Mouse (Mus musculus): Measurements from ENCODE around the gene Lrrtm1.

The Lrrtm1 gene

DNA sequence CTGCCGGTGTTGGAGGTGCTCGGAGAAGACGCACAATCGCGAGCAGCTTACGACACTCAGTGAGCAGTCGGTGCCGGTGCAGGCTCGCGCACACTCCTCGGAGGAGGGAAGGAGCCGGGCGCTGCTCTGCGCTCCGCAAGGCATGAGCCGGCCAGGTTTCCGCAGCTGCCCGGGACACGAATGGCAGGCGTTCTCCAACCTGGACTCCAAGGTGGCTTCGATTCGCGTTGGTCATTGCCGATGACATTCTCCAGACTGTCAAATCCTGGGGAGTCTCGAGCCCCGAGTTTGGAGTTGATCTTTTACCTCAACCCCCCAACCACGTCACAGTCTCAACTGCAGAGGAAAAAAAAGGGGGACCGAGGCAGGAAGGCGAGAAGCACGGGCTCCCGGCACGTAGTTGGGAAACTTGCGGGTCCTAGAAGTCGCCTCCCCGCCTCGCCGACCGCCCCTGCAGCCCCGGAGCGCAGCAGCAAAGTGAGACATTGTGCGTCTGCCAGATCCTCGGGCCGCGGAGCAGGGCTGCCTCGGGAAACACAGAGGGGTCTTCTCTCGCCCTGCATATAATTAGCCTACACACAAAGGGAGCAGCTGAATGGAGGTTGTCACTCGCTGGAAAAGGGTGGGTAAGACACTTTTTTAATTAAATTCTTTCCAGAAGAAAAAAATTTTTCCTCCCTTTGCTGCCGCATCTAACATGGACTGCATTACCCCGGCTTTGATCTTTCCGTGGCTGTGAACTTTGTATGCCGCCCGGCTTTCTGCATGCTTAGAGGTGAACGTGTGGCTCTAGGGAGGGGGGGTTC is at the start of gene Lrrtm1:
Gene Lrrtm1 (plus strand): TSS at position 89 of the 806 bp plus-strand sequence.
- POLR2A ChIA-PET: interaction anchor here in 3 of 4 experiments (0.6 to 0.7 kb wide), 3 partner anchors 15 to 480 kb away, joined by 3 to 5 read pairs (median 3); no protein-coding TSS in a partner anchor
- CTCF ChIA-PET: interaction anchor here in 2 of 4 experiments (0.6 to 0.9 kb wide), 3 partner anchors 24 to 1515 kb away, joined by 3 to 4 read pairs (median 4); no protein-coding TSS in a partner anchor

DNA sequence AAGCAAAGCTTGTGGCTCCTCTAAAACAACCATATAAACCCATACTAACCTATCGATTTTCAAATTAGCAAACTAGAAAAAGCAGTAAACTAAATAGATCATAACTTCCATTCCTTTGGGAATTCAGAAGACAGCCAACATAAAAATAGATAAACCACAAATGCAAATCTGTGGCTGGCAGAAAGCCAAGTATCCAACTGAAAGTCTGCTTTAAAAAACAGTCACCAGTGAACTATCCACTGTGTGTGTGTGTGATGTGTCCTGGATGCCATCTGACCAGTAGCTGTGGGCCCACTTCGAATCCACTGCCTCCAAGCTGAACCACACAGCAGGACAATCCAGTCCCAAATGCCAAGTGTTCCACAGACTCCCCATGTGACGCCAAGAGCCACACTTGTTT is 45.8 kb upstream of the Lrrtm1 start:
- POLR2A ChIA-PET: no interaction called here
- CTCF ChIA-PET: no interaction called here

DNA sequence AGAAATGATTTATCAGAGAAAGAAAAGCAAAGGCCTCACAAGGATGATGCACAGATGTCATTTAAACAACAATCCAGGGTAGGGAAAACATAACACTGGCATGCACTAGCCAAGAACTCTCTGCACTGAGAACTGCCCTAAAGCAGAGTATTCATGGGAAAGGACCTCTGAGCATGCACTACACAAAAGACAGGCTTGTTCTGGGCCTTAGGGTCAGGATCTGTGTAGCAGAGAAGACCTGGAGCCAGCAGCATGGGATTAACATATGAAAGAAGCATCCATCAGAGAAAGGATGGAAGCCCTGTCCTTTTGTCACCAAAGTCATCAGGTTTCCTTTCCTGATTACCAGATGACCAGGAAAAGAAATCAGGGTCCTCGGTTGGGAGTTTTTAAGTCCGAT is 43.1 kb upstream of the Lrrtm1 start:
- CTCF ChIA-PET: no interaction called here
- POLR2A ChIA-PET: no interaction called here

DNA sequence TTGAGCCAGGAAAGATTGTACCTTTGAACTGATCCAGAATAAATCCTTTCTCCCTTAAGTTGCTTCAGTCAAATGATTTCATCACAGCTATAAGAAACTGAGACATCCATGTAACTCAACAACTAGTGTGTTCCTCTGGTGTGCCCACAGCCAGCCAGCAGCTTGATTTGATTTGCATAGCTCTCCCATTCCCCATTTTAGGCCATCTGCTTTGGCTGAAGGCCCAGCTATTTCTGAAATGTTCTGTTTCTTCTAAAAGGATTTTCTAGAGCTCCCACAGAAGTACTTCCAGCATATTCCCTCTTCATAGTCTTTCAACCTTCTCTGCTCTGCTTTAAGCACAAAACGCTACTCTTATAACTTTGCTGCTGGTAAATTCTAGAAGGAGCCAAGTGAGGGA is 33.3 kb upstream of the Lrrtm1 start:
- ChIA-PET CTCF (interaction anchor here in 1 of 4 experiments (0.6 kb wide), 1 partner anchor 1933 kb away, joined by 7 read pairs; no protein-coding TSS in a partner anchor), POLR2A (no interaction called here)

DNA sequence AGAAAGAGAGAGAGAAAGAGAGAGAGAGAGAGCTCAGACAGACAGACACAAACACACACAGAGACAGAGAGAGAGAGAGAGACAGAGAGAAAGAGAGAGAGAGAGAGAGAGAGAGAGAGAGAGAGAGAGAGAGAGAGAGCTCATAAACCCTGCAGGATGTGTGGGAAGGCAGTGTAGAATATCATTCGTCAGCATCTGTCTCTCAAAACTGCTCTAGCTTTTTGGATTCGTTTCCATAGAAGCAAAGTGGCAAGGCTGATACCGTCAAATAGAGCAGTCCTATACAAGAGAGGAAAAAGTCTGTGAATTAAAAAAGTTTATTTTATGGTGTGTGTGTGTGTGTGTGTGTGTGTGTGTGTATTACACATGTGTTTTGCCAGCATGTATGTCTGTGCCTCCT is 32.6 kb upstream of the Lrrtm1 start:
- ChIA-PET POLR2A (no interaction called here), CTCF (interaction anchor here in 1 of 4 experiments (0.6 kb wide), 1 partner anchor 9 kb away, joined by 8 read pairs; no protein-coding TSS in a partner anchor)

DNA sequence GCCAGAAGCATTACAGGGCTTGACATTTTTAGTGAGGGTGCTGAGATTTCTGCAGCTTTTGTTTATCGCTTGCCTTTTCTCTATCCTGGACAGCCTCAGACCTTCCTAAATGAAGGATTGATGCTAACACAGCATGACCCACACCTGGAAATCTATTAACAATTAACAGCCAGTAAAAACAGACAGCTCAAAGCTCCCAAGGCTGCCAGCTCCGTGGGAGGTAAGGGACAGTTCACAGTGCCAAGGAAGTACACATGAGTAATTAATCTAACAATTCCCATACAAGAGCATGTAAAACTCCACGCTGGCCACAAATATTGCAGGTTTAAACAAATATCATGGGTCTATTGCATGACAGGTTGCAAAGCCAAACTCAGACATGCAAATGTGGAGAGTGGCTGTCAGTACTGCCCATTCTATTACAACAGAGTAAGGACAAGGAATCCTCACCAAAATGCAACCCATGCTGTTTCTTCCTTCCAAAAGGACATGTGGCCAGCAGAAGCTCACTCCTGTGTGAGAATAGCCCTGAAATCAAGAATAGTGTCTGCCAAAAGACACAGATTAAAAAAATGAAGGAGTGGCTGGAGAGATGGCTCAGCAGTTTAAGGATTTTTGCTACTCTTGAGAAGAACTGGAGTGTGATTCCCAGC is 28.6 kb upstream of the Lrrtm1 start:
- CTCF ChIA-PET: no interaction called here
- POLR2A ChIA-PET: no interaction called here

DNA sequence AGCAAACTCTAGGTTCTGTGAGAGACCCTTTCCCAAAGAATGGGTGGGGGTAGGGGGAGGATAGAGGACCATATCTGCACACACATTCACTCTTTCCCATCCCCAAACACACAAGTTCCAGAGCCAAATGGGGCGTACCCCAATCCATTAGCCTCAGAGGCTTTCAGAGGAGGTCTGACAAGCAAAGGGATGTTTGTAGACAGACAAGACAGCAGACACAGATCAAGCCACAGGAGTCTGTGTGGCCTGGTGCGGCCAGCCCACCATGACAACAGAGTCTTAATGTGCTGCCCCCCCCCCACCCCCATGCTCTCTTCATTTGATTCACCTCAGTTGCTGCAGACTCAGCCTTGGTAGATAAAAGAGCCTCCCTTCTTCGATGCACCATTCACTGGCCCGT is 27.2 kb upstream of the Lrrtm1 start:
- ChIA-PET CTCF (no interaction called here), POLR2A (no interaction called here)

DNA sequence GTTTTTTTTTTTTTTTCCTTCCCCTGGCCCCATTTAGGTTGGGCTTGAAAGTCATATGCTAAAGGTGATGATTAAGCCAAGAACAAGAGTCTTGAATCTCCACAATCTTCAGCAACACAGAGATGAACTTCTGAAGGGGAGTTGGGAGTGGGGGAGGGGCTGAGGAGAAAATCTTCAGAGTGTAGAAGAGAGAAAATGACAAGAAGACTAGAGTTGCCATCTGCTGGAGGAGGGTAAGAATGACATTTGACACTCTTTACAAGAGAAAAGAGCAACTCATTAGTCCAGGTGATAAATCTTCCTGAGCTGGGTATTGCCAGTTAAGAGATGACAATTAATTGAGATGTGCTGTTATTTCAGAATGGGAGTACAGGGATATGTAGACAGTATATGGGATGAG is 23.6 kb upstream of the Lrrtm1 start:
- ChIA-PET CTCF (interaction anchor here in 3 of 4 experiments (0.6 to 1.3 kb wide), 4 partner anchors 9 to 186 kb away, joined by 3 to 8 read pairs (median 4); partner anchors contain the start of gene Lrrtm1 (in 1 of the 3)), POLR2A (no interaction called here)

DNA sequence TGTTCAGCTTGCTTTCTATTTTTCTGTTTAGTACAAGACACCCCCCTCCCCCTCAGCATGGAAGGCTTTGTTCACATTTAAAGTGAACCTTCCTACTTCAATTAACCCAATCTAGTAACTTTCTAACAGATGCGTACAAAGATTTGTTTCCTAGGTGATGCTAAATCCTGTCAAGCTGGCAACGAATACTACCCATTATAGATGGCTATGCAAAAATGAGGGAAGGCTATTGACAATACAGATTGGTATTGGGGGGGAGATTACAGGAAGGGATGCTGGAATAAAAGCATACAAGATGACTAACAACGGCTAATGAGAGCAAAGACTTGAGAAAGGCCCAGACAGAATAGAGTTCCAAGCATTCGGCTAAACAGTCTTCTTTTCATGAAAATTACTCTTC is 21.7 kb upstream of the Lrrtm1 start:
- CTCF ChIA-PET: no interaction called here
- POLR2A ChIA-PET: no interaction called here

DNA sequence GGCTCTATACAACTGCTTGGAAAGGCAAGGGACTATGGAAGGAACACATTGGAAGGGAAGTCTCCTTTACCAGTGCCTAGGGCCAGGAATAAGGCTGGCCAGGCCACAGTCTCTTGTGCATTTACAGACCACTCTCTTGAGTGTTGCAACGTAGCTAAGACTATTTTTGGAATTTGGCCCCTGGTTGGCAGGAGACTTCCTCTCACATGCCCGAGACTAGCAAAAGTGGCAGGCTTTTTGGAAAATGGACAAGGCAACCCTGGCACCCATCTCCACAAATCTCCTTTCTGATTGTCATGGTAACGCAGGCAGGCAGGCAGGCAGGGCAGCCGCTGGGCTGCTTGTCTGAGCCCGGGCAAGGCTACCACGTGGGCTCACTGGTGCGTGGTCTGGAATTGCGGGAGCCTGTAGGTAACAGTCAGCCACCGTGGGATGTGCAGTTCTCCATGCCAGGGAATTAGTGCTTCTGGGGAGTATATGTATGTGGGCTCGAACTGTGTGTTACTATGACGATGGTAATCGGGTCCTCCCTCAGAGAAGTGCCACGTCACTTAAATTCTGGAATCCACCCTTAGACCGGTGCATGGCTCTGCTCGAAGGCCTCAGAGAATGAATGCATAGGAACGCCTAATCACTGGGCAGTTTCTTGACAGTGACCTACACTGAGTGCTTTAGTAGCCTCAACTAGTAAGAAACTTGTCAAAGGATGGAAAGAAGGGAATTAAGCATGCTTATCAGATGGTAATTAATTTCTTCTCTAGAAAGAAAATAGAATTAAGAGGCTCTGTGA is 19.4 kb upstream of the Lrrtm1 start:
- CTCF ChIA-PET: no interaction called here

DNA sequence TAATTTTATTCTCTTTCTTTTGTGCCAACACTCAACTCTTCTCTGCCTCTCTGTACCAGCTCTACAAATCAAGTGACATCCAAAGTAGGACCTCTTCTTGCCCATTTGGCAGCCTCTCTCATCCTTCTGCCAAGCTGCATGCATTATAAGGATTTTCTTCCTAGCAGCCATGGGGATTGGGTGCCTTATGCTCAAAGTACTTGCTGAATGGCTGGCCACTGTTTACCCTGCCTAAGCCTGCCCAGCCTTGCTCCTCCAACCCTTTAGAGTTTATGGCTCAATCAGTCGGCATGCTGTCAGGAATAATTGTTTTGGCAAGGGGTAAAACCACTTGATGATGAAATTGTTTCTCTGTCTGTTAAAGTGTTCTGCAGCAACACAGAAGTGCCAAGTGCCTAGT is 2.1 kb upstream of the Lrrtm1 start:
- ChIA-PET POLR2A (no interaction called here), CTCF (no interaction called here)

More for the DNA sequence above, 19.4 kb upstream of the Lrrtm1 start:
- POLR2A ChIA-PET: no interaction called here

DNA sequence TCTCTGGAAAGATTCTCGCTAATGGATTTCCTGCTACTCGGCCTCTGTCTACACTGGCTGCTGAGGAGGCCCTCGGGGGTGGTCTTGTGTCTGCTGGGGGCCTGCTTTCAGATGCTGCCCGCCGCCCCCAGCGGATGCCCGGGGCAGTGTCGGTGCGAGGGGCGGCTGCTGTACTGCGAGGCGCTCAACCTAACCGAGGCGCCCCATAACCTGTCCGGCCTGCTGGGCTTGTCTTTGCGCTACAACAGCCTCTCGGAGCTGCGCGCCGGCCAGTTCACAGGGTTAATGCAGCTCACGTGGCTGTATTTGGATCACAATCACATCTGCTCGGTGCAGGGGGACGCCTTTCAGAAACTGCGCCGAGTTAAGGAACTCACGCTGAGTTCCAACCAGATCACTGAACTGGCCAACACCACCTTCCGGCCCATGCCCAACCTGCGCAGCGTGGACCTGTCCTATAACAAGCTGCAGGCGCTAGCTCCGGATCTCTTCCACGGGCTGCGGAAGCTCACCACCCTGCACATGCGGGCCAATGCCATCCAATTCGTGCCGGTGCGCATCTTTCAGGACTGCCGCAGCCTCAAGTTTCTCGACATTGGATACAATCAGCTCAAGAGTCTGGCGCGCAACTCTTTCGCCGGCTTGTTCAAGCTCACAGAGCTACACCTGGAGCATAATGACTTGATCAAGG is 1.2 kb downstream of the Lrrtm1 start:
- CTCF ChIA-PET: no interaction called here

DNA sequence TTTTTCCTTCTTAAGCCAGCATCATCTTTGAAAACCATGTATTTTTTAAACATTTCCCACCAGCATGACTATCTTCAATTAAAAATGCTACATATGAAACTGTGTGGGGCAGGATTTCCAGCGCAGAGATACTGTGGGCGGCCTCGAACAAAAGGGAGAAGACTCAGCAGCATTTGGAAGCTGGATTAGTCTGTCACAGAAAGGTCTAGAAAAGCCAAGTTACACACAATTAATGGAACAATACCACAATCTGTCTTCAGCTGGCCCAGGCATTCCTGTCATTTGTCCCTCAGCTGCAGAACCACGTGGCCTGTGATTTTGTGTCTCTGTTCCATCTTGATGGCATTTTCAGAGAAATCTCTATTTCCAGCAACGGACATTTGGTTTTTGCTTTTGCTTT is 11.0 kb downstream of the Lrrtm1 start:
- CTCF ChIA-PET: no interaction called here
- POLR2A ChIA-PET: no interaction called here

More for the DNA sequence above, 1.2 kb downstream of the Lrrtm1 start:
- POLR2A ChIA-PET: interaction anchor here in 2 of 4 experiments (0.6 kb wide), 2 partner anchors 35 to 134 kb away, joined by 3 read pairs; no protein-coding TSS in a partner anchor

DNA sequence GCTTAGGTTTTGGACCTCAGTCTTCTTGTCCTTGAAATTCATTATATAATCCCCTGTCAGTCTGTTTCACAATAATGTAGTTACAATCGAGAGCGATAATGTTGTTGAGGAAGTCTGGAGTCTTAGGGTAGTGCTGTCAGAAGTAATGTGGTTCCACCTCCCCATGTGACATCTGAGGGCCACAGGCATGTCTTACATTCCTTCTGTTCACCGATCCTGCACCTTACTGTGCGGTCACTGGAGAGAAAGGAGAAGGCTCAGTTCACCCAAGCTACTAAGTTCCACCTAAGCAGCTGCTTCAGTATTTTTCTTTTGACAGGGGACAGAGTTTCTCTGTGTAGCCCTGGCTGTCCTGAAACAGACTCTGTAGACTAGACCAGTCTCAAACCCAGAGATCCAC is 13.9 kb downstream of the Lrrtm1 start:
- CTCF ChIA-PET: no interaction called here
- POLR2A ChIA-PET: no interaction called here

DNA sequence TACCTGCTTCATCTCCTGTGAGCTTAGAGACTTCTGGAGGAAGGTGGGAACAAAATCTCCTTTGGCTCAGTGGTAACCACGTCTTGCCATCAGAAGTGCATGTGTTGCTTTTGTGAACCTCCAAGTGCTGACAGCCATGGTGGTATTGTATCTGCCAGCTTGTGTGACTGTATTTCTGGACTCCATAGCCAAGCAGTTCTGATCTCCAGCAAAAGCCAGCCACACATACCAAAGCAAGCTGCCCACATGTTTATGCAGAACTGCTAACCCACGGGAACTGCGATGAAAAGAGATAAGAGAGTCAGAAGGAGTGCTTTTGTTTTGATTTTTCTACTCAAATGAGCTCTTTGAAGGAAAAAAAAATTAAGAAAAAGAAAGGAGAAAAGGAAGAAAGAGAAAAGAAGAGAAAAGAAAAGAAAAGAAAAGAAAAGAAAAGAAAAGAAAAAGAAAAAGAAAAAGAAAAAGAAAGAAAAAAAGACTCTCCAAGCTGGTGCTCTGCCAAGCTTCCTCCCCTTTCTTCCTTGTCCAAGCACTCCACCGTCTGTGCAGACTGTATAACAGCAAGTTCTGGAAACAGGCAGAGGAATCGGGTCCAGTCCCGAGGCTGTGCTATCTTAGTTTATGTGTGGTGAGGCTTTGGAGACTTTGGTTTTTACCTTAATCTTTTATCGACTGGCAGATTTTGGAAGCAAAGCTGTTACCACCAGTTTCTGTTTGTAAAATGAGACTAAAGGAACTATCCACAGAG is 15.0 kb downstream of the Lrrtm1 start:
- ChIA-PET CTCF (interaction anchor here in 1 of 4 experiments (0.6 kb wide), 1 partner anchor 83 kb away, joined by 4 read pairs; no protein-coding TSS in a partner anchor), POLR2A (interaction anchor here in 1 of 4 experiments (0.7 kb wide), 1 partner anchor 16 kb away, joined by 3 read pairs; no protein-coding TSS in a partner anchor)

DNA sequence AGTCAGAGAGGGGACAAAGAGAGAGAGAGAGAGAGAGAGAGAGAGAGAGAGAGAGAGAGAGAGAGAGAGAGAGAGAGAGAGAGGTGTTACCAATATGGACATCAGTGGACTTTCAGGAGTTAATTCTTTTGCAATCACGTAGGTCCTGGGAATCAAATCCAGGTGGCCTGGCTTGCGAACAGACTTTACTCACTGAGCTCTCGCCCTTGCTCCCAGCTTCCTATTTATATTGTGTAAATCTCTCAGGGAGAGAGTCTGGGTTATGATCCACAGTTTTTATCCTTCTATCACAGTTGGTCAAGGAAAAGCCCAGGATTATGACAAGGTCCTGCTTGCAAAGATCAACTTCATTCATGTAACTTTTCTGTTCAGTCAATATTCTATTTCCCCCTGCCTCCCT is 22.7 kb downstream of the Lrrtm1 start:
- ChIA-PET POLR2A (no interaction called here), CTCF (no interaction called here)

DNA sequence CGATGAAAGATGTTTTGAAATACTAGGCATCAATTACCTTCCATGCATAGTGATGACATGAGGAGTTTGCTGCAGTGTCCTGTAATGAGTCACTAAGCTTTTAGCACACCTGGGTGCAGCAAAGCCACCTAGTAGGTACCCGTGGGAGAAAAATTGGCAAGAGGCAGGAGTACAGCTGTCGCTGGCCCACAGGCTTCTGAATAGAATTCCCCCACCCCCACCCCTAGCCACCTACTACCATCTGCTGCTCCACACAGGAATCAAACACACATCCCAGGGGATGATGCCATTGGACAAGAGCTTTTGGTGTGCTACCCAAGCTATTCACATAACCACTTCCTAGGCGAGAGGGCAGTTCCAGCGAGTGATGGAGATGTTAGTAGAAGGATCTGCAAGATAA is 36.3 kb downstream of the Lrrtm1 start:
- CTCF ChIA-PET: no interaction called here
- POLR2A ChIA-PET: interaction anchor here in 1 of 4 experiments (0.5 to 0.6 kb wide), 2 partner anchors 36 to 855 kb away, joined by 3 read pairs; no protein-coding TSS in a partner anchor

DNA sequence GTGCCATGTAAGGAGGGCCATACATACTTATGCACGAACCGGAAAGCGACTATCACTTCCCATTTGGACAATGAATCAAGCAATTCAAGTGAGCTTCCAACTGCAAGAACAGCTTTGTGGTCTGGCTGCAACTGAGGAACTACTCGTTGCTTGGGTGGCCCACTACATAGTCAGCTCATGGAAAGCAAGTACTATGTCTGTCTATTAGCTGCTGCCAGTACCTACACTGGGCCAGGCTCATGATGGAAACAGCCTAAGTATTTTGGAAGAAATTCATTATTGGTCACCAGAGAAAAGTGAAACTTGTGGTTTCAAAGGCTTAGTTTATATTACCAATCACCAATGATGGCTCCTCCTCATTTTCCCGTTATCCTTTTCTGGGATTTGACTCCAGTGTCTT is 43.8 kb downstream of the Lrrtm1 start:
- ChIA-PET POLR2A (no interaction called here), CTCF (interaction anchor here in 1 of 4 experiments (0.6 kb wide), 1 partner anchor 353 kb away, joined by 3 read pairs; no protein-coding TSS in a partner anchor)

DNA sequence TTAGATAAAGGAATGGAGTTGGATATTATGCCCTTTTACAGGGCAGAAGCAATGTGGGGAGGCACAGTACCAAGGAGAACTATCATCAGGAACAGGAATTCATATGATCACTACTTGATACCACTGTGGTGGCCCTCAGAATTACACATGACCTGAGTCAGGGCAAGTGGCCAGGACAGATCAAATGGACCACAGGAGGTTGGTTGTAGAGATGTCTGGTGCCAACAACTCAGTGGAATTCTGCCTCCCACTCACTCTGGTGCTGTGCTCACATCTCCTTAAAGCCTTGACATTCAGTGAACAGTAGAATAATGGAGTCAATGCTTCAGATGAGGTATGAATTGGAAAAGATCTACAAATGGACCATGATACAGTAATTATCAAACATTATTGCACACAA is 45.9 kb downstream of the Lrrtm1 start:
- POLR2A ChIA-PET: no interaction called here
- CTCF ChIA-PET: no interaction called here

Measured in embryonic stem cell, embryonic (primary cell).